Comparison of ENCODE assay signal across 18 mouse cellular contexts in the genomic region with DNA sequence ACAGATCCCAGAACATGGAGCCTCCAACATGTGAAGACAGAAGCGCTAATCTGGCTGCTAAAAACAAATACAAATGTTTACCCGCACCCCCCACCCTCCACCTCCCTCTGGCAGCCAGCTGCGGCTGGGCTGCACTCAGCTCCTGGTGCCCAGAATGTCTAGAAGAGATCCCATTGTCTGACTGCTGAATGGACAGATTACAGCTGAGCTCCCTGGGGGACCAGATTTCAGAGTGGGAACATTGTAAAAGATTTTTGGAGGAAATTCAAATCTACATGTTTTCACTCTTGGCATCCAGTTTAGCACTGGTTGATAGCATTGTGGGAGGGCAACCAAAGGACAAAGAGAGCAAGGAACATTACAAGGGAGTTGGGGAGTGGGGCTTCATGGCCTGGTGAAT.
DNase-seq lines count a peak whose midpoint lies in the region; ATAC-seq and TF ChIP-seq lines count a peak whose summit lies in the region.
"Had no signal": no experiment of that assay in that cellular context is flagged by ENCODE, and none has a peak within 500 bp of the region (broad histone marks: within the 10 kb centered on the region; RNA-seq: fewer than 3 reads in every experiment).

No protein-coding gene starts in this region.

- H3K36me3 ChIP-seq in heart, embryonic 11.5 days (ENCODE audit: control insufficient read depth, insufficient read depth, low read length) = no peaks in the 10 kb centered on the region
- H3K36me3 ChIP-seq: G1E; hindbrain, embryonic 10.5 days; intestine, embryonic 15.5 days; neural tube, embryonic 13.5 days had no signal

- intact Hi-C loops in left cerebral cortex, adult 2 months (cut with DNase I) = no loop called here

- ATAC-seq in heart, embryonic 11.5 days (replicated peaks; ENCODE audit: insufficient number of reproducible peaks, low FRiP score, low TSS enrichment) = no peak
- ATAC-seq: intestine, embryonic 15.5 days had no signal

- H3K4me2 ChIP-seq in heart, embryonic 11.5 days = no peak overlapping the region
- H3K4me2 ChIP-seq: intestine, embryonic 15.5 days; neural tube, embryonic 13.5 days had no signal

- no peak for TF ChIP-seq CTCF in left cerebral cortex, adult 2 months (IDR thresholded peaks at IDR 0.05)
- TF ChIP-seq CTCF in olfactory bulb, adult 2 months (IDR thresholded peaks at IDR 0.05; ENCODE audit: insufficient read depth, low read depth, low read length) = no peak

- no peak overlapping the region for H3K9ac ChIP-seq in heart, embryonic 11.5 days (ENCODE audit: low read depth, low read length)
- H3K9ac ChIP-seq: intestine, embryonic 15.5 days; neural tube, embryonic 13.5 days had no signal

- no peak for TF ChIP-seq POLR2A in olfactory bulb, adult 2 months (IDR thresholded peaks at IDR 0.05; ENCODE audit: insufficient read depth, low read depth, low read length)

- 53% methylated on average over 3 of the region's 3 CpGs for WGBS in heart, embryonic 11.5 days (ENCODE audit: insufficient replicate concordance)
- WGBS in olfactory bulb, adult 2 months = 24% methylated on average over 3 of the region's 3 CpGs

- no peak overlapping the region for H3K4me3 ChIP-seq in heart, embryonic 11.5 days (ENCODE audit: low read depth, low read length)
- H3K4me3 ChIP-seq in left cerebral cortex, adult 2 months = no peak overlapping the region
- no peak overlapping the region for H3K4me3 ChIP-seq in olfactory bulb, adult 2 months (ENCODE audit: insufficient read depth, low read depth, low read length)
- H3K4me3 ChIP-seq: erythroblast, embryonic 14.5 days; gastrocnemius, adult 2 months; hindbrain, embryonic 10.5 days; intestine, embryonic 15.5 days; neural tube, embryonic 13.5 days had no signal

- no peaks in the 10 kb centered on the region for H3K27me3 ChIP-seq in heart, embryonic 11.5 days (ENCODE audit: control insufficient read depth, insufficient read depth, low read length)
- H3K27me3 ChIP-seq: intestine, embryonic 15.5 days; neural tube, embryonic 13.5 days had no signal

- H3K27ac ChIP-seq in heart, embryonic 11.5 days (ENCODE audit: low read depth, low read length) = no peak overlapping the region
- peak overlapping the region; percentile 29; the same call in 1 of the 2 replicates for H3K27ac ChIP-seq in left cerebral cortex, adult 2 months
- 0 out of 2 replicates have a peak overlapping the region, but pooled peaks have one; percentile 39 for H3K27ac ChIP-seq in olfactory bulb, adult 2 months (ENCODE audit: insufficient read depth, low read depth, low read length)
- H3K27ac ChIP-seq: gastrocnemius, adult 2 months; hindbrain, embryonic 10.5 days; intestine, embryonic 15.5 days; macrophage; neural tube, embryonic 13.5 days had no signal

- H3K9me3 ChIP-seq in heart, embryonic 11.5 days (replicated peaks; ENCODE audit: control insufficient read depth, low read length) = no peaks in the 10 kb centered on the region
- H3K9me3 ChIP-seq: G1E; hindbrain, embryonic 10.5 days; intestine, embryonic 15.5 days; neural tube, embryonic 13.5 days had no signal

- DNase-seq in heart, adult 11 months = peak; percentile 89
- DNase-seq in left cerebral cortex, adult 2 months (ENCODE audit: extremely low spot score in 1 of 2, low spot score in 2 of 2) = no peak
- no peak for DNase-seq in left cerebral cortex, adult 18-20 months (ENCODE audit: low spot score in 2 of 2)
- peak; percentile 53 for DNase-seq in retina, postnatal 1 day
- DNase-seq in retina, embryonic 14.5 days (ENCODE audit: low spot score) = no peak
- DNase-seq in thymus, postnatal 14 days = no peak
- DNase-seq: adrenal gland, postnatal 10 days; cerebellum, adult 9-11 months; gastrocnemius, adult 2 months; thymus, postnatal 25 days had no signal

- no peaks in the 10 kb centered on the region for H3K4me1 ChIP-seq in heart, embryonic 11.5 days (ENCODE audit: control insufficient read depth, insufficient read depth, low read length)
- 0 out of 2 replicates have a peak, but pooled peaks cover 4% of the 10 kb centered on the region for H3K4me1 ChIP-seq in olfactory bulb, adult 2 months (ENCODE audit: control insufficient read depth, insufficient read depth, low read length)
- H3K4me1 ChIP-seq: intestine, embryonic 15.5 days had no signal

Comparison
In these comparisons a context has a peak if more than half of its experiments do, and no peak if none do; other contexts are left out.
1. DNase-seq: peak in heart, adult 11 months (single experiment) and retina, postnatal 1 day (single experiment); none in left cerebral cortex, adult 2 months (0 of 2), left cerebral cortex, adult 18-20 months (0 of 2), retina, embryonic 14.5 days (single experiment) and thymus, postnatal 14 days (single experiment).